Mouse (Mus musculus): ENCODE measurements around the gene Amigo3.

GRCm38 (mm10) chr9:108067199-108067598, 14.2 kb downstream of the Amigo3 start:
- TF ChIP-seq CTCF (IDR thresholded peaks at IDR 0.05; ENCODE audit: control insufficient read depth, insufficient read depth, insufficient read length) (no peak), MYOD1 (IDR thresholded peaks at IDR 0.05; ENCODE audit: control insufficient read depth, insufficient read length, low read depth) (no peak), MAX (IDR thresholded peaks at IDR 0.05) (no peak)
